Mouse (Mus musculus) bone marrow, adult 2 months (tissue): ENCODE measurements around the gene Pank4.

Source experiments
- CTCF ChIP-seq: fragments of 200-500 bp; IDR thresholded peaks from 2 replicates; pipeline ENCODE4 v1.5.1; 2011; ENCODE audit warnings: low read length, control low read depth; ENCODE audit not compliant: control insufficient read depth, insufficient read depth
- POLR2A ChIP-seq: fragments of 200-500 bp; IDR thresholded peaks from 2 replicates; pipeline ENCODE4 v1.6.1; 2011; ENCODE audit warnings: low read depth, mild to moderate bottlenecking, control low read depth, low read length, borderline replicate concordance; ENCODE audit not compliant: control insufficient read depth

- TF ChIP-seq CTCF (no peak), POLR2A (no peak)
These were observed 46.9 kb downstream of the Pank4 start for GRCm38 (mm10) chr4:155010870-155011269.
